Mouse (Mus musculus): ENCODE measurements around the gene Gabrr3. TPM values are rescaled to one million over a fixed set of nuclear protein-coding genes. Genes with fewer than 3 reads are reported as not detected.
A peak's percentile ranks its signal among the peaks of the same experiment; 100 is the strongest.

Gabrr3 gene
- total and polyA plus RNA-seq, 3 experiments = 0.05 TPM; not detected in 2

- no peak overlapping the region for H3K4me3 ChIP-seq (ENCODE audit: low read depth, low read length)
- DNase-seq (ENCODE audit: low spot score) = no peak
- H3K27me3 ChIP-seq (ENCODE audit: insufficient read depth, low read length) = no peaks in the 10 kb centered on the region; the same call in 1 of the 2 replicates
- H3K9me3 ChIP-seq (replicated peaks) = no peaks in the 10 kb centered on the region
- ATAC-seq (ENCODE audit: extremely low read depth, insufficient number of reproducible peaks, low FRiP score, poor library complexity, severe bottlenecking) = no peak
- peaks cover 20% of the 10 kb centered on the region for H3K4me1 ChIP-seq (ENCODE audit: insufficient read depth, low read depth, low read length)
- H3K36me3 ChIP-seq (replicated peaks) = no peaks in the 10 kb centered on the region
- TF ChIP-seq GATA1 (IDR thresholded peaks at IDR 0.05; ENCODE audit: borderline replicate concordance, low read length) (no peak), GATA2 (IDR thresholded peaks at IDR 0.05; ENCODE audit: borderline replicate concordance, low read depth, low read length) (no peak), POLR2AphosphoS5 (IDR thresholded peaks at IDR 0.05; ENCODE audit: insufficient replicate concordance, low read depth, low read length) (no peak), TAL1 (conservative IDR thresholded peaks at IDR 0.05; ENCODE audit: low read depth, low read length) (no peak), CTCF (IDR thresholded peaks at IDR 0.05; ENCODE audit: low read depth, low read length) (no peak)
These were observed 2.3 kb upstream of the Gabrr3 start for GRCm38 (mm10) chr16:59404798-59405197.

GRCm38 (mm10) chr16:59409341-59409748, 2.2 kb downstream of the Gabrr3 start:
- Histone ChIP-seq H3K9me3 (replicated peaks) (no peaks in the 10 kb centered on the region), H3K4me3 (ENCODE audit: low read depth, low read length) (no peak overlapping the region), H3K27me3 (ENCODE audit: insufficient read depth, low read length) (no peaks in the 10 kb centered on the region; the same call in 1 of the 2 replicates), H3K36me3 (replicated peaks) (no peaks in the 10 kb centered on the region), H3K4me1 (ENCODE audit: insufficient read depth, low read depth, low read length) (peaks cover 2% of the 10 kb centered on the region; the same call in 1 of the 2 replicates)
- DNase-seq (ENCODE audit: low spot score) (no peak), ATAC-seq (ENCODE audit: extremely low read depth, insufficient number of reproducible peaks, low FRiP score, poor library complexity, severe bottlenecking) (no peak)
- TF ChIP-seq GATA2 (IDR thresholded peaks at IDR 0.05; ENCODE audit: borderline replicate concordance, low read depth, low read length) = no peak
- TF ChIP-seq CTCF (IDR thresholded peaks at IDR 0.05; ENCODE audit: low read depth, low read length) = no peak
- no peak for TF ChIP-seq POLR2AphosphoS5 (IDR thresholded peaks at IDR 0.05; ENCODE audit: insufficient replicate concordance, low read depth, low read length)
- no peak for TF ChIP-seq GATA1 (IDR thresholded peaks at IDR 0.05; ENCODE audit: borderline replicate concordance, low read length)
- no peak for TF ChIP-seq TAL1 (conservative IDR thresholded peaks at IDR 0.05; ENCODE audit: low read depth, low read length)

GRCm38 (mm10) chr16:59409800-59410199, 2.7 kb downstream of the Gabrr3 start:
- DNase-seq (ENCODE audit: low spot score) (no peak), ATAC-seq (ENCODE audit: extremely low read depth, insufficient number of reproducible peaks, low FRiP score, poor library complexity, severe bottlenecking) (no peak)
- Histone ChIP-seq H3K9me3 (replicated peaks) (no peaks in the 10 kb centered on the region), H3K27me3 (ENCODE audit: insufficient read depth, low read length) (no peaks in the 10 kb centered on the region; the same call in 1 of the 2 replicates), H3K4me1 (ENCODE audit: insufficient read depth, low read depth, low read length) (peaks cover 2% of the 10 kb centered on the region; the same call in 1 of the 2 replicates), H3K4me3 (ENCODE audit: low read depth, low read length) (no peak overlapping the region), H3K36me3 (replicated peaks) (no peaks in the 10 kb centered on the region)
- TF ChIP-seq CTCF (IDR thresholded peaks at IDR 0.05; ENCODE audit: low read depth, low read length) (no peak), TAL1 (conservative IDR thresholded peaks at IDR 0.05; ENCODE audit: low read depth, low read length) (no peak), GATA1 (IDR thresholded peaks at IDR 0.05; ENCODE audit: borderline replicate concordance, low read length) (no peak), POLR2AphosphoS5 (IDR thresholded peaks at IDR 0.05; ENCODE audit: insufficient replicate concordance, low read depth, low read length) (no peak), GATA2 (IDR thresholded peaks at IDR 0.05; ENCODE audit: borderline replicate concordance, low read depth, low read length) (no peak)

- Histone ChIP-seq H3K27me3 (ENCODE audit: insufficient read depth, low read length) (0 out of 2 replicates have a peak, but pooled peaks cover 3% of the 10 kb centered on the region), H3K36me3 (replicated peaks) (no peaks in the 10 kb centered on the region), H3K4me1 (ENCODE audit: insufficient read depth, low read depth, low read length) (no peaks in the 10 kb centered on the region), H3K9me3 (replicated peaks) (no peaks in the 10 kb centered on the region), H3K4me3 (ENCODE audit: low read depth, low read length) (no peak overlapping the region)
- no peak for TF ChIP-seq GATA2 (IDR thresholded peaks at IDR 0.05; ENCODE audit: borderline replicate concordance, low read depth, low read length)
- TF ChIP-seq GATA1 (IDR thresholded peaks at IDR 0.05; ENCODE audit: borderline replicate concordance, low read length) = no peak
- TF ChIP-seq CTCF (IDR thresholded peaks at IDR 0.05; ENCODE audit: low read depth, low read length) = no peak
- no peak for TF ChIP-seq TAL1 (conservative IDR thresholded peaks at IDR 0.05; ENCODE audit: low read depth, low read length)
- TF ChIP-seq POLR2AphosphoS5 (IDR thresholded peaks at IDR 0.05; ENCODE audit: insufficient replicate concordance, low read depth, low read length) = no peak
- ATAC-seq (ENCODE audit: extremely low read depth, insufficient number of reproducible peaks, low FRiP score, poor library complexity, severe bottlenecking) = no peak
- no peak for DNase-seq (ENCODE audit: low spot score)
These were observed 6.3 kb downstream of the Gabrr3 start for GRCm38 (mm10) chr16:59413475-59413874.

- ATAC-seq (ENCODE audit: extremely low read depth, insufficient number of reproducible peaks, low FRiP score, poor library complexity, severe bottlenecking) (no peak), DNase-seq (ENCODE audit: low spot score) (no peak)
- H3K27me3 ChIP-seq (ENCODE audit: insufficient read depth, low read length) = peaks cover 7% of the 10 kb centered on the region; the same call in 1 of the 2 replicates
- H3K4me1 ChIP-seq (ENCODE audit: insufficient read depth, low read depth, low read length) = no peaks in the 10 kb centered on the region
- TF ChIP-seq CTCF (IDR thresholded peaks at IDR 0.05; ENCODE audit: low read depth, low read length) = no peak
- no peak for TF ChIP-seq GATA1 (IDR thresholded peaks at IDR 0.05; ENCODE audit: borderline replicate concordance, low read length)
- no peak for TF ChIP-seq POLR2AphosphoS5 (IDR thresholded peaks at IDR 0.05; ENCODE audit: insufficient replicate concordance, low read depth, low read length)
- TF ChIP-seq TAL1 (conservative IDR thresholded peaks at IDR 0.05; ENCODE audit: low read depth, low read length) = no peak
- TF ChIP-seq GATA2 (IDR thresholded peaks at IDR 0.05; ENCODE audit: borderline replicate concordance, low read depth, low read length) = no peak
- no peaks in the 10 kb centered on the region for H3K9me3 ChIP-seq (replicated peaks)
- no peaks in the 10 kb centered on the region for H3K36me3 ChIP-seq (replicated peaks)
- H3K4me3 ChIP-seq (ENCODE audit: low read depth, low read length) = no peak overlapping the region
These were observed 13.2 kb downstream of the Gabrr3 start for GRCm38 (mm10) chr16:59420237-59420866.

GRCm38 (mm10) chr16:59420867-59421251, 13.7 kb downstream of the Gabrr3 start:
- Histone ChIP-seq H3K4me3 (ENCODE audit: low read depth, low read length) (no peak overlapping the region), H3K4me1 (ENCODE audit: insufficient read depth, low read depth, low read length) (no peaks in the 10 kb centered on the region), H3K36me3 (replicated peaks) (no peaks in the 10 kb centered on the region), H3K9me3 (replicated peaks) (no peaks in the 10 kb centered on the region), H3K27me3 (ENCODE audit: insufficient read depth, low read length) (peaks cover 5% of the 10 kb centered on the region; the same call in 1 of the 2 replicates)
- peak; percentile 54; the same call in 1 of the 2 replicates for ATAC-seq (ENCODE audit: extremely low read depth, insufficient number of reproducible peaks, low FRiP score, poor library complexity, severe bottlenecking)
- 0 out of 2 replicates have a peak, but pooled peaks have one; percentile 33 for TF ChIP-seq CTCF (IDR thresholded peaks at IDR 0.05; ENCODE audit: low read depth, low read length)
- TF ChIP-seq TAL1 (conservative IDR thresholded peaks at IDR 0.05; ENCODE audit: low read depth, low read length) = no peak
- no peak for TF ChIP-seq GATA1 (IDR thresholded peaks at IDR 0.05; ENCODE audit: borderline replicate concordance, low read length)
- no peak for TF ChIP-seq GATA2 (IDR thresholded peaks at IDR 0.05; ENCODE audit: borderline replicate concordance, low read depth, low read length)
- TF ChIP-seq POLR2AphosphoS5 (IDR thresholded peaks at IDR 0.05; ENCODE audit: insufficient replicate concordance, low read depth, low read length) = no peak
- DNase-seq (ENCODE audit: low spot score) = peak; percentile 22

All from G1E (cell line).